Mouse (Mus musculus) erythroblast, embryonic 14.5 days (primary cell): ENCODE data around the gene Mctp1. TPM values are rescaled to one million over a fixed set of nuclear protein-coding genes. Genes with fewer than 3 reads are reported as not detected.

Source experiments
- H3K27me3 ChIP-seq: 2 replicates; pipeline ENCODE4 v1.6.1; 2012; ENCODE audit warnings: inconsistent platforms; ENCODE audit not compliant: control insufficient read depth
- H3K36me3 ChIP-seq: 2 replicates; pipeline ENCODE4 v1.6.1; 2012; ENCODE audit warnings: mild to moderate bottlenecking, inconsistent platforms; ENCODE audit not compliant: control insufficient read depth
- H3K4me1 ChIP-seq: 2 replicates; pipeline ENCODE4 v1.6.1; 2012; ENCODE audit warnings: inconsistent platforms; ENCODE audit not compliant: control insufficient read depth
- H3K4me3 ChIP-seq: replicated peaks from 2 replicates; pipeline ENCODE3; 2012; ENCODE audit warnings: moderate library complexity, mild to moderate bottlenecking, inconsistent platforms
- H3K9me3 ChIP-seq: 2 replicates; pipeline ENCODE4 v1.6.1; 2012; ENCODE audit warnings: low read length, inconsistent platforms, mixed read lengths; ENCODE audit not compliant: control insufficient read depth
- GATA1 ChIP-seq: IDR thresholded peaks from 2 replicates; pipeline ENCODE4 v1.6.1; 2012; ENCODE audit warnings: low read length, inconsistent platforms, mixed read lengths
- TAL1 ChIP-seq: IDR thresholded peaks from 3 replicates; pipeline ENCODE4 v1.6.1; 2012; ENCODE audit warnings: low read length, inconsistent platforms, mixed read lengths
- polyA plus RNA-seq: library from polyadenylated mRNA; stranded (reverse); fragments of >175 nt; gene quantifications from 2 replicates; pipeline ENCODE4 v1.2.3, GENCODE M21; 2012

Gene Mctp1
- polyA plus RNA-seq, 1 experiment: not detected

DNA sequence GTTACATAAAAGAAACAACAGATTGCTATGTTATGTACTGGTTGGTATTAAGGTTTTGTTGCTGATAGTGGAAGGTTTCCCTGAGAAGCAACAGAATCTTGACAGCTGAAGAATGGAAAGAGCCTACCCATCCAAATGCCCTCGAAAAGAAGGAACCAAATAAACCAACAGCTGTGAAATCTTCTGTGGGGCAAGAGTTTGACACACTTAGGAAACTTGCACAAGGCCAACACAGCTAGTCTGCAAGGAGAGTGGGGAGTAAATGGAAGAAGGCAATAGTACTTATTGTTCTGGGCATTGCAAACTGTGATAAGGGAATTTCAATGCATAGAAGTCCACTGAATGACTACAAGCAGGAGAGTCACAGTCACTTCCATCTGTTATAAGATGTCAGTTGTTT is 236.2 kb downstream of the Mctp1 start:
- Histone ChIP-seq H3K36me3 (no peaks in the 10 kb centered on the region), H3K27me3 (no peaks in the 10 kb centered on the region), H3K4me1 (no peaks in the 10 kb centered on the region), H3K9me3 (no peaks in the 10 kb centered on the region), H3K4me3 (no peak overlapping the region)
- TF ChIP-seq GATA1: no peak
- TF ChIP-seq TAL1: no peak

DNA sequence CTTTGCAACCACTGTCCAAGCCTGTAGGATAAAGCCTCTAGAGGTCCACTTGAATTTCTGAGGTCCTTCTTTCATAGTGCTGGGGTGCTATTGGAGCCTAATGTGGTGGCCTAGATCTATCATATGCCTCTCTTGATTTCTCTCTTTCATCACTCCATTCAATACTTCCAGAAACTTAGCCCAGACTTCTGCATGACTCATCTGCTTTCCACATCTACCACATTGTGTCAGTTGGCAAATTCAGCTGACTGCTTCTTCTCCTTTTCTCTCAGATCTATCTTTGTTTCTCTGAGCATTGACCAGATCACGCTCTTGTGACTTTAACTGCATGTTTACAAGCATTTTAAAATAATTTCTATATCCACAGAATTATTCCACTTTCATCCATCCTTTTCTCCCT is 249.4 kb downstream of the Mctp1 start:
- no peak overlapping the region for H3K4me3 ChIP-seq
- H3K27me3 ChIP-seq: no peaks in the 10 kb centered on the region
- TF ChIP-seq GATA1: no peak
- no peak for TF ChIP-seq TAL1
- H3K4me1 ChIP-seq: no peaks in the 10 kb centered on the region
- H3K36me3 ChIP-seq: no peaks in the 10 kb centered on the region
- no peaks in the 10 kb centered on the region for H3K9me3 ChIP-seq

DNA sequence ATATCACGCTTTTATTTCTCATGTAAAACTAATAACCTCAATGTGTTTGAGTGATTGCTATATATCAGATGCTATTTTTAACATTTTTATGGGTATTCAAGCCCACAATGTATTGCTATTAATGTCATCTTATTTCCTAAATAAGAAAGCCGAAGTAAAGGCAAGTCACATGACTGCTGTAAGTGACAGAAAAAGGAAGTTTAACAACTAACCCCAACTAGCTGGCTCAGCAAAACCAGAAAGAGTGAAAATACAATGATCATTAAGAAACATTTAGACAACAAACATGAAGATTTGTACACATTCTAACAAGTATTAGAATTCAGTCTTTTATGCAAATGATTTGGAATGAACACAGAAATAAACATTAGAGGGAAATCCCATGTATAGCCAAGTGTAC is 253.9 kb downstream of the Mctp1 start:
- Histone ChIP-seq H3K4me1 (no peaks in the 10 kb centered on the region), H3K36me3 (no peaks in the 10 kb centered on the region), H3K9me3 (no peaks in the 10 kb centered on the region), H3K27me3 (no peaks in the 10 kb centered on the region), H3K4me3 (no peak overlapping the region)
- TF ChIP-seq TAL1 (no peak), GATA1 (no peak)

DNA sequence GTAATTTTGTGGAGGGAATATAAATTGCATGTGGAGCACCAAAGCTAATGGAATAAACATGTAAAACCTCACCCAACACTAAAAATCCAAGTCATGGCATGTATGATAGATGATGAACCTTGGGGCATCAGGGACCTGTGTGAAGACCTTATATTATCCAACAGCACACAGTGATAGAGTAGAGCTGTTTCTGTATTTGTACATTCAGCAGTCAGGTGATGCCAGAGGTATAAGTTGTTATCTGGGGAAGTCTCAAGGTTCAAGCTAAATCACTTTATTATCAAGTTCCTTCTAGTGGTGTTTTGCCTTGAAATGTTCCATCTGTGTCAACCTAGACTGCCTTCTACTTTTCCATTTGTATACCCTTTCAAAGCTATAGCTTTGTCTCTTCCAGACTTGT is 275.2 kb downstream of the Mctp1 start:
- Histone ChIP-seq H3K27me3 (no peaks in the 10 kb centered on the region), H3K9me3 (no peaks in the 10 kb centered on the region), H3K4me1 (no peaks in the 10 kb centered on the region), H3K36me3 (no peaks in the 10 kb centered on the region), H3K4me3 (no peak overlapping the region)
- no peak for TF ChIP-seq TAL1
- TF ChIP-seq GATA1: no peak

GRCm38 (mm10) chr13:76681286-76681685 is 297.0 kb downstream of the Mctp1 start:
- no peak for TF ChIP-seq TAL1
- TF ChIP-seq GATA1: no peak
- Histone ChIP-seq H3K36me3 (no peaks in the 10 kb centered on the region), H3K9me3 (no peaks in the 10 kb centered on the region), H3K4me1 (no peaks in the 10 kb centered on the region), H3K4me3 (no peak overlapping the region), H3K27me3 (no peaks in the 10 kb centered on the region)

GRCm38 (mm10) chr13:76689349-76689748 is 305.0 kb downstream of the Mctp1 start:
- TF ChIP-seq GATA1 (no peak), TAL1 (no peak)
- Histone ChIP-seq H3K4me1 (no peaks in the 10 kb centered on the region), H3K27me3 (no peaks in the 10 kb centered on the region), H3K36me3 (no peaks in the 10 kb centered on the region), H3K9me3 (no peaks in the 10 kb centered on the region), H3K4me3 (no peak overlapping the region)

GRCm38 (mm10) chr13:76690143-76690542 is 305.8 kb downstream of the Mctp1 start:
- H3K27me3 ChIP-seq: no peaks in the 10 kb centered on the region
- H3K4me3 ChIP-seq: no peak overlapping the region
- TF ChIP-seq GATA1: no peak
- TF ChIP-seq TAL1: no peak
- no peaks in the 10 kb centered on the region for H3K9me3 ChIP-seq
- no peaks in the 10 kb centered on the region for H3K36me3 ChIP-seq
- no peaks in the 10 kb centered on the region for H3K4me1 ChIP-seq

DNA sequence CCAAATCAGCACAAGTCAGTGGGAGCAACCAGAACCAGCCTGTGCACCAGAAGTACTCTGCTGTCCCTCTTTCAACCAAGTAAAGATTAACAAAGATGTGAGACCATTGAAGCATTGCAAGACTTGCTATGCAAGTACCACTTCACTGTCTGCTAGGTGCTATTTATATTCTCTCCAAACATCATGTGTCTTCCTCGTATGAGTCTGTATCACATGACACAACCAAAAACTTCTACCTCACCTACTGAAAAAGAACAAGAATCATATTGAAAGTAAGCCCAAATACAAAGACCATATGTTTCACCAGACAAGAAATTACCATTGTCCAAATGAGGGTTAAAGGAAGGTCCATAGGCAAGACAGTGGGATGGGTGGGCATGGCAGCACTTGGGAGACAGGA is 306.4 kb downstream of the Mctp1 start:
- TF ChIP-seq GATA1 (no peak), TAL1 (no peak)
- Histone ChIP-seq H3K9me3 (no peaks in the 10 kb centered on the region), H3K36me3 (no peaks in the 10 kb centered on the region)

GRCm38 (mm10) chr13:76734013-76734412 is 349.7 kb downstream of the Mctp1 start:
- H3K27me3 ChIP-seq: no peaks in the 10 kb centered on the region
- no peaks in the 10 kb centered on the region for H3K36me3 ChIP-seq
- TF ChIP-seq GATA1: no peak
- TF ChIP-seq TAL1: no peak
- H3K4me3 ChIP-seq: no peak overlapping the region
- no peaks in the 10 kb centered on the region for H3K9me3 ChIP-seq
- no peaks in the 10 kb centered on the region for H3K4me1 ChIP-seq

More for the DNA sequence above, 306.4 kb downstream of the Mctp1 start:
- Histone ChIP-seq H3K4me1 (no peaks in the 10 kb centered on the region), H3K27me3 (no peaks in the 10 kb centered on the region), H3K4me3 (no peak overlapping the region)

GRCm38 (mm10) chr13:76750663-76751429 is 366.5 kb downstream of the Mctp1 start:
- no peaks in the 10 kb centered on the region for H3K27me3 ChIP-seq
- H3K4me3 ChIP-seq: no peak overlapping the region
- TF ChIP-seq GATA1: no peak
- TF ChIP-seq TAL1: no peak
- H3K36me3 ChIP-seq: no peaks in the 10 kb centered on the region
- no peaks in the 10 kb centered on the region for H3K4me1 ChIP-seq
- no peaks in the 10 kb centered on the region for H3K9me3 ChIP-seq
